Mouse (Mus musculus) layer of hippocampus, postnatal 36 days (tissue): ENCODE measurements around the gene Lrfn1. TPM values are rescaled to one million over a fixed set of nuclear protein-coding genes. Genes with fewer than 3 reads are reported as not detected.
"Not testable (repeated sequence)": the region's sequence is repeated elsewhere in the genome, so short reads cannot be mapped to it uniquely, and the experiment has no call there.

ENCODE experiments used
- DNase-seq, 2 experiments: peaks; one replicate each; pipeline ENCODE4 v3.0.0; 2022
- total RNA-seq, 2 experiments: library from RNA; stranded (reverse); gene quantifications; 2 replicates each; pipeline ENCODE4 v1.2.3; 2021

Lrfn1 gene
- total RNA-seq, 2 experiments from 2014 or later = 64.3 to 72.3 TPM

DNA sequence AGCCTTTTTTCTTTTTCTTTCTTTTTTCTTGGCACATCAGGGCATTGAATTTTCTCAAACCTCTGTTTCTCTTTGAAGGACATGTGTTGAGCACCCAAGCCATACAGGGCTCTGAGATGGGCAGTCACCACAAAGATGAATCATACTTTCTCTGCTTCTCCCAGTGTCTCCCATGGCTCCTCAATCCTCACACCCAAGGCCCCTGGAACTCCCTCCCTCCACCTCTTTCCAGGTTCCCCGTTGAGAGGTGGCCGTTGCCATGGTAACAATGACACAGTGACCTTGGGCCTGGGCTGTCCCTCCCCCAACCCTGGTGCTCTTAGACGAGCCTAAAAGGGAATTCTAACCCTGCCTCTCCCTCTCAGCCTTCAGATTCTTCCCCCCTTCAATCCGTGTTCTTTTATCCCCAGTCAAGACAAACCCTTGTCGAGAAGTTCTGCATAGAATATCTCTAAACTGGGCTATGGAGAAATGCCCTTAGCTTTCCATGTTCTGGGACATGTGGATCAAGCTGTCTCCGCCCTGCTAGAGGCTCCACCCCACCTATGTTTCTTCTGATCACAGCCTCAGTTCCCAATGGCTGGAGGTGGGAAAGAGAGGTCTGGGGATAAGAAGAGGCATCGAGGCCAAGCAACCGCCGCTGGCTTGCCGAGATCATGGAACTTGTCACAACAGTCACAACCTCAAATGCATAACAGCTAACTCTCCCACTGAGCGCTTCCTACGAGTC lies 4.5 kb upstream of the Lrfn1 start:
- no peak for DNase-seq

DNA sequence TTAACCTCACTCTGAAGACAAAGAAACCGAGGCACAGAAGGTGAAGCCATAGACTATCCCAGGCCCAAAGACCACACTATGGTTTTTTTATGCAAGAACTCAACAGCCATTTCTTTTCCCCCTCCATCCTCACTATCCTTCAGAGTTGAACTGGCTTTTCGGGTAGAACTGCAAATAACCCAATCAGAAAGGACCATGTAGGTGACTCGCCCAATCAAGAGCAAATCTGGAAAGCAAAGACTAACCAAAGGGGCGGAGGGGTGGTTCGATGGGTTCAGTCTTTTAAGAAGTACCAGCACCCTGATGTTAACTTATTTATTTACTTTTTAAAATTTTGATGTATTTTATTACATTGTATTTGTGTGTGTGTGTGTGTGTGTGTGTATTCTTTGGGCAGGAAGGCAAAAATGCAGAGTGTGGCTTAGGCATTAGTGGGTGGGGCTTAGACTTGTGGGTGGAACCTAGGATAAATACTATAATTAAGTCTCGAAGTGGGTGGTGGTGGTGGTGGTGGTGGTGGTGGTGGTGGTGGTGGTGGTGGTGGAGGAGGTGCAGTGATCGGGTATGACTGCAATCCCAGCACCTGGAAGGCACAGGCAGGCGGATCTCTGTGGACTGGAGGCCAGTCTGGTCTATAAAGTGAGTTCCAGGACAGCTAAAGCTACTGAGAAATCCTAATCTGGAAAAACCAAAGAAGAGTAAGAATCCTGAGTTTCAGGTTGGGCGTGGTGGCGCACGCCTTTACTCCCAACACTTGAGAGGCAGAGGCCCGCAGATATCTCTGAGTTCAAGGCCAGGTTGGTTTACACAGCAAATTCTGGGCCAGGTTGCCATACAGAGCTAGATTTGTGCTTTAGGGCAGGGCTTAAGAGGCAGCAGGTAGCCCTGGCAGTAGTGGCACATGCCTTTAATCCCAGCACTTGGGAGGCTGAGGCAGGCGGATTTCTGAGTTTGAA lies 3.6 kb upstream of the Lrfn1 start:
- no peak for DNase-seq

GRCm38 (mm10) chr7:28452361-28453005 lies 703 bp downstream of the Lrfn1 start:
- no peak for DNase-seq

DNA sequence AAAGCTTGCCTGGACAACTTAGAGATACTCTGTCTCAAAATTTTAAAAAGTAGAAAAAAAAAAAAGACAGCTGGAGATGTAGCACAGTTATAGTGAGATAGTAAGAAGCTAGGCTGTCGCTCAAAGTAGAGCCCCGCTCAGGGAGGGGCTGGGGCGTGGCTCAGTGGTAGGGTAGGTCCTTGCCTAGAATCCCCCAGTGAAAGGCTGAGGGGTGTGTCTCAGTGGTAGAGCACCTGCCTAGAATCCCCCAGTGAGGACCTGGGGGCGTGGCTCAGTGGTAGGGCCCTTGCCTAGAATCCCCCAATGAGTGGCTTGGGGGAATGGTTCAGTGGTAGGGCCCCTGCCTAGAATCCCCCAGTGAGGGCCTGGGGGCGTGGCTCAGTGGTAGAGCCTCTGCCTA lies 8.6 kb downstream of the Lrfn1 start:
- no peak for DNase-seq

GRCm38 (mm10) chr7:28462769-28463168 lies 11.0 kb downstream of the Lrfn1 start:
- DNase-seq = no peak

DNA sequence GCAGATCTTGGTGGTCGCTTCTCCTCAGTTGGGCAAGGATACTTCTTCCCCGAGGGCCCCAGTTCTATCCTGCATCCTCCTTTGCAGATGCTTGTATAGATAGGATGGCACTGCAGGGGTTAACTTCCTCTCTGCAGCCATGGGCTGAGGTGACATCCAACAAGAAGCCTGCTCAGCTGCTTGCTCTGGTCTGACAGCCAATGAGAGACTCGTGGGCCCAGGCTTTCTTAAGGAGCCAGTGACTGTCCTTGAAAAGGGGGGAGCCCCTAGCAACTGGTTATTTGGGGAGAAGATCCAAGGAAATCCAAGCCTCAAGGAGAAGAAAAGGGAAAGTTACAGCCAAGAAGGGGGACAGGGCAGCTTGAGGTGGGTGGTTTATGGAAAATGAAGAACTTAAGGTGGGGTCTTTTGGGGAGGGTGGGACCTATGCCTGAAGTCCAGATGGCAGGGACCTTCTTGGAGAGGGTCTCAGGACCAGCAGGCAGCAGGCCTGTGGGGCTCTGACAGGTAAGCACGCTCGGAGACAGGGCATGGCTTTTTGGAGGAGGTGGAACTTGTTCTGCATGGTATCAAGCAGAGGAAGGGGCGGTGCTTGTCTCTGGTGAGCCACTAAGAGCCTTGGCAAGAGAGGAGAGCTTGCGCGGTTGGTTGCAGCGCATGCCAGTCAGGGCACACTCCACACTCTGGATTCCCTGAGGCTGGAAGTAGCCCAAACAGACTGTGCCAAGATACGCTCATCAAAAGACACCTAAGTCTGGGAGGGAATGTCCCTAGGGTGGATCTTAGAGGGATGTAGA lies 12.8 kb downstream of the Lrfn1 start:
- DNase-seq = peak; percentile 83 to 85

DNA sequence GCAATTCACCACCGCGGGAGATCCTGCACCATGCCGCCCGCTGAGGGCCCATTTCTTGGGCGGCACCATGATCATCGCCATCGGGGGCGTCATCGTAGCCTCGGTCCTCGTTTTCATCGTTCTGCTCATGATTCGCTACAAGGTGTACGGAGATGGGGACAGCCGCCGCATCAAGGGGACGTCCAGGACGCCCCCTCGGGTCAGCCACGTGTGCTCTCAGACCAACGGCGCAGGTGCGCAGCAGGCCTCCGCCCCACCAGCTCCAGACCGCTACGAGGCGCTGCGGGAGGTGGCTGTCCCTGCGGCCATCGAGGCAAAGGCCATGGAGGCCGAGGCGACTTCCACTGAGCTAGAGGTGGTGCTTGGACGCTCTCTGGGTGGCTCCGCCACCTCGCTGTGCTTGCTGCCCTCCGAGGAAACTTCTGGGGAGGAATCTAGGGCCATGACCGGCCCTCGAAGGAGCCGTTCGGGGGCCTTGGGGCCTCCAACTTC lies 15.0 kb downstream of the Lrfn1 start:
- no peak for DNase-seq

GRCm38 (mm10) chr7:28467213-28467751 lies 15.5 kb downstream of the Lrfn1 start:
- DNase-seq = no peak

DNA sequence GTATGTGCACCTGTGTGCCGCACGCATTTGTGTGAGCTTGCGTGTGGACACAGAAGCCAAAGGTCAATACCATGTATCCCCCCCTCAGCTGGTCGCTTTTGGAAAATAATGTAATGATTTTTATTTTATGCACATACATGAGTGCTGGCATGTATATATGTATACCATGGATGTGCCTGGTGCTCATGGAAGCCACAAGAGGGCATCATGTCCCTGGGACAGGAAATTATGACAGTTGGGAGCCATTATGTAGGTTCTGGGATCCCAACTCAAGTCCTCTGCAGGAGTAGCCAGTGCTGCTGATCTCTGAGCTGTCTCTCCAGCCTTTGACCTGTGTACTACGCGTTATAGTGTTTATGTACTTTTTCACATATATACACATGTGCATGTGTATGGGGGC lies 24.4 kb downstream of the Lrfn1 start:
- no peak for DNase-seq

DNA sequence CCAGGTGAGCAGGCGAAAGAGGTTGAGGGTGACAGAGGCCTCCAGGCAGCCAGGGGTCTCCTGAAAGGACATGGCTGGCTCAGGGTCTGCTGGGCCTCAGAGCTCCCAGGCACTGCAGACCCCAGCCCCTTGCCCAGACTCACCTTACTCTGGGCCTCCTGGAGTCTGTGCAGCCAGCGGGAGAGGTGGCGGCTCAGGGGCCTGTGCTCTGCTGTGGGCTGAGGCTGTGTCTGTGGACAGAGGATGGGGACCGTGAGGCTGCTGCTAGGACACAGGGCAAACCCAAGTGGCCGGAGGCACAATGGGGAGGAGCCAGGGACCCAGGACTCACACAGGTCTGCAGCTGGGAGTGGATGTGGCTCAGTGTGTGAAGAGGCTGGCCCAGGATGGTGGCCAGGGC lies 25.6 kb downstream of the Lrfn1 start:
- DNase-seq = no peak

- DNase-seq = no peak
Observed at GRCm38 (mm10) chr7:28478854-28479253, 27.1 kb downstream of the Lrfn1 start.

DNA sequence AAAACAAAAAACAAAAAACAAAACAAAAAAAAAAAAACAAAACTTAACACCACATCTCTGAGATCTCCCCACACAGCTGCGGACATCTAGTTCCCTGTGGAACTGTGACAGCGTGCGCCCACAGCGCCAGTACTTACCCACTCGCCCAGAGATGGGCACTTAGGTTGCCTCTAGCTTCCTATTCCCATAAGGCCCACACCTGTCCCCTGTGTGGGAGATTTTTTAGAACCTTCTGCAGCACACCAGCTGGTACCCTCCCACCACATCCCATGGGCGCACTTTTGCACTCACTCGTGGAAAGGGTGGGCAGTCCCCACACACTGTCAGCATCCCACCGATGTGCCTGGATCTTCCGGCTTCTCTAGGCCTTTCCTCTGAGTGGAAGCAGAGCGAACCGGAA lies 31.1 kb downstream of the Lrfn1 start:
- peak in 1 of 2 experiments; percentile 42 for DNase-seq

GRCm38 (mm10) chr7:28484192-28484591 lies 32.4 kb downstream of the Lrfn1 start:
- DNase-seq = no peak

DNA sequence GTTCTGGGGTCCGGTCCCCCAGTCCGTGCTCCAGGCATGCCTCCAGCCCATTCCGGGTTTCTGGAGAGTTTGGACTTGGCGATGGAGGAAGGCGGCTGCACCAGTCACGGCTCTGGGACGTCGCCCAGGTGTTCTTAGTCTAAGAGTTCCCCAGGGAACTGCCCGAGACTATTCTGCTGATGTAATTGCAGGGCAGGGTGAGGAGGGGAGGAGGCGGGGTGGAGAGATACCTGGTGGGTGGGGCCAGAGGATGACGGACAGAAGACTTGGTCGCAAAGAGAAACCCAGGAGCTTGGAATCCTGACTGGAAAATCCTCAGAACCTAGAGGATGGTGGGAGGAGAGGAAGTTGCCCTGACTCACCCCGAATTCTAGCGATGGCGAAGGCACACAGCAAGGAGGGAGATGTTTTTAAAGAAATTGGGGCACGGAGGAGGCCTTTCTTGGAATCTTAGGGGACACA lies 36.3 kb downstream of the Lrfn1 start:
- DNase-seq = no peak

- DNase-seq = no peak
Observed at GRCm38 (mm10) chr7:28490410-28490809, 38.6 kb downstream of the Lrfn1 start.

DNA sequence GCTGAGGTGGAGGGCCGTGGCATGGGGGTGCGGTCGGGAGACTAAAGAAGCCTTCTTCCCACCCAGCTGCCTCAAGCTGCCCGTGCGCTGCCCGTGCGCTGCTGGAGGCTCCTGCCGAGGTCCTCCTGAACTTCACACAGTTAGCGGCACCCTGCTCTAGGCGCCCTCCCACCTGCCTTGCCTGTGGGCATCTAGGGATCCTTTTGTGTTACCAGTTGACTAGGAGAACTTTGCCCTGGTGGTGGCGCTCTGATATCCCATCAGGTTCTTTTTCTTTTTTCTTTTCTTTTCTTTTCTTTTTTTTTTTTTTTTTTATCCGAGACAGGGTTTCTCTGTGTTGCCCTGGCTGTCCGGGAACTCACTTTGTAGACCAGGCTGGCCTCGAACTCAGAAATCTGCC lies 39.1 kb downstream of the Lrfn1 start:
- no peak for DNase-seq

DNA sequence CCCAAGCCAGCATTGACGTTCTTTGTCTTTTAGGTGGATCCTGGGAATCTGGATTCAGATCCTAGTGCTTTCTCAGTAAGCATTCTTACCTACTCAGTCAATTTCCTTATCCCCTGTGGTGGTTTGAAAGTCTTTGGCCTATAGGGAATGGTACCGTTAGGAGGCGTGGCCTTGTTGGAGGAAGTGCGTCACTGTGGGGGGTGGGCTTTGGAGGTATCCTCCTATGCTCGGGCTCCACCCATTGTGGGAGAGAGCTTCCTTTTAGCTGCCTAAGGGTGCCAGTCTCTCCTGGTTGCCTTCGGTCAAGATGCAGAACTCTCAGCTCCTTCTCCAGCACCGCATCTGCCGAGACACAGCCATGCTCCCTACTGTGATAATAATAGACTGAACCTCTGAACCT lies 40.5 kb downstream of the Lrfn1 start:
- DNase-seq = no peak

DNA sequence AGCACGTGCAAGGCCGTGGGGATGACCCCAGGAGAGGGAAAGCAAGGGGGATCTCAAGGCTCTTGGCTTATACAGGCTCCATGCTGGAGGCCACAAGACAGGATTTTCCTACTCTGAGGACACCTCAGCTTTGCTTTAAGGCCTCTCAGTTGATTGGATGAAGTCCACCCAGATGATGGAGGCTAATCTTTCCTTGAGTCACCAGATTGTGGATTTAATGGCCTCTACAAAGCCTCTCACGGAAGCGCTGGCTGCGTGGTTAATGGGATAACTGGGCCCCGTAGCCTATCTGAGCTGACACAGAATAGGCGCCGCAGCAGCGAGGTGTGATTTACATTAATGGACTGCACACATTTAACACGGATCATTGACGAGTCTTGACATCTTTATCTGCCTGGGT lies 43.6 kb downstream of the Lrfn1 start:
- DNase-seq = no peak

- no peak for DNase-seq
Observed at GRCm38 (mm10) chr7:28505585-28505984, 53.8 kb downstream of the Lrfn1 start.

DNA sequence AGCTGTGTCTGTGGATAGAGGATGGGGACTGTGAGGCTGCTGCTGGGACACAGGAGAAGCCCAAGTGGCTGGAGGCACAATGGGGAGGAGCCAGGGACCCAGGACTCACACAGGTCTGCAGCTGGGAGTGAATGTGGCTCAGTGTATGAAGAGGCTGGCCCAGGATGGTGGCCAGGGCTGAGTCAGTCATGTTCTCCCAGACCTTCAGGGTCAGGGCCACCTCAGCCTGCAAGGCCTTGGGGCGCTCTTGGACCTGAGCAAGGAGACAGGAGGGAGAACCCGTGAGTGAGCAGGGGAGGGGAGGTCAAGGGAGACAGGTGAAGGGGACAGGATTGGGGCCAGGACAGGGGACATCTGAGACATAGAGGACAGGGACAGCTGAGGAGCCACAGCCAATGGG lies 57.3 kb downstream of the Lrfn1 start:
- DNase-seq = not testable (repeated sequence)

- DNase-seq = not testable (repeated sequence)
Observed at GRCm38 (mm10) chr7:28510405-28510974, 58.7 kb downstream of the Lrfn1 start, which contains the start of gene Ifnl2. Ifnl2 (minus strand) TSS chr7:28510455.
